Mouse (Mus musculus) heart, postnatal 25 days (tissue): Measurements from ENCODE around the gene Olfr887. TPM values are rescaled to one million over a fixed set of nuclear protein-coding genes. Genes with fewer than 3 reads are reported as not detected.

Source experiments
- DNase-seq: peaks from one replicate; pipeline ENCODE4 v3.0.0; 2022; ENCODE audit warnings: low spot score
- intact Hi-C: fragments of 180-260 bp; cut with DNase I; formaldehyde crosslinking; loops from one replicate; pipeline ENCODE4 v1.15.1; 2025
- total RNA-seq, 2 experiments: library from RNA; stranded (reverse); gene quantifications; 2 replicates each; pipeline ENCODE4 v1.2.3; 2021

Olfr887 gene
- not detected for total RNA-seq

GRCm38 (mm10) chr9:38083772-38084171, at the start of gene Olfr887:
Olfr887 (plus strand) TSS chr9:38084072.
- no peak for DNase-seq
- intact Hi-C loops: no loop called here

DNA sequence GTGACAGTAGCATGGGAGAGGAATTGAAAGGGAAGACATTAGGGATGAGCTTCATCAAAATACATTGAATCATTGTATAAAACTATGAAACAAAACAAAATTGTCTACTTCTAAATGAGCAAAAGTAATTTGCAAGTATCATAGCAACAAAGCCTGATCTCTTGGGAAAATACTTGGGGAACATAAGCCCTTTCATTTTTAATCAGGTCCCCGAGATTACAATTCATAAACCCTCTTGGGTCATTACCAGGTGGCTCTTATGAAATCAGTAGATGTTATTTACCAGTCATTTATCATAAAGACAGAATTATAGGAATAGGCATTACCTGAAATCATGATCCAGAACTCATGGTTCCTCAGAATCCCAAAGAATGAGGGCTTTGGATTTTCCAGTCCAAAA, 37.6 kb upstream of the Olfr887 start, which contains the start of gene Olfr884:
Gene Olfr884 (plus strand): TSS at position 301 of the 400 bp plus-strand sequence.
- intact Hi-C loops: no loop called here
- DNase-seq: no peak

GRCm38 (mm10) chr9:38061022-38061421, 22.9 kb upstream of the Olfr887 start, which contains the start of gene Olfr885:
Olfr885 (plus strand) TSS chr9:38061322.
- no peak for DNase-seq
- intact Hi-C loops: no loop called here

DNA sequence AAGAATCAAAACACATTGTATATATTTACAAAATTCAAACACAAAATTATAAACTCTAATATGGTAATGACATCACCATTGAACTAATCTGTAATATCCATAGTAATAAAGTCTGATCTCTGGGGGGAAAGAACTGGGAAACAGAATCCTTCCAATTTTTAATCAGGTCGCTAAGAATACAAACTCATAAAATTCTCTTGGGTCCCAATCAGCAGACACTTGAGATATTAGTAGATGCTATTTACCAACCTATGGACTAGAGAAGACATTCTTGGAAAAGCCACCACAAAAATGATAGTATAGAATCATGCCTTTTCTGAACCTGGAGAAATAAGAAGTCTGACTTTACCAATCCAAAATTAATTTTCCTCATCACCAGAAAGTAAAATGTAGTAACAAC, 24.0 kb downstream of the Olfr887 start, which contains the start of gene Olfr888:
Gene Olfr888 (plus strand): TSS at position 301 of the 400 bp plus-strand sequence.
- intact Hi-C loops: no loop called here
- no peak for DNase-seq

GRCm38 (mm10) chr9:38114898-38115297, 31.0 kb downstream of the Olfr887 start, which contains the start of gene Olfr889:
Olfr889 (plus strand) TSS chr9:38115198.
- intact Hi-C loops: no loop called here
- no peak for DNase-seq

Other genes starting within 250 kb of the Olfr887 start
- not detected for gene Olfr877, start 229.8 kb upstream of the Olfr887 start, total RNA-seq
- not detected for gene Olfr145, start 187.3 kb upstream of the Olfr887 start, total RNA-seq
- not detected for gene Olfr878, start 166.2 kb upstream of the Olfr887 start, total RNA-seq
- not detected for gene Olfr881, start 92.2 kb upstream of the Olfr887 start, total RNA-seq
- gene Olfr883, start 58.3 kb upstream of the Olfr887 start, total RNA-seq: not detected
- not detected for gene Olfr884, start 37.5 kb upstream of the Olfr887 start, total RNA-seq
- not detected for gene Olfr885, start 22.8 kb upstream of the Olfr887 start, total RNA-seq
- not detected for gene Olfr888, start 24.1 kb downstream of the Olfr887 start, total RNA-seq
- not detected for gene Olfr889, start 31.1 kb downstream of the Olfr887 start, total RNA-seq
- gene Olfr890, start 58.4 kb downstream of the Olfr887 start, total RNA-seq: not detected
- not detected for gene Olfr891, start 96.7 kb downstream of the Olfr887 start, total RNA-seq
- not detected for gene Olfr893, start 124.3 kb downstream of the Olfr887 start, total RNA-seq
- gene Olfr894, start 134.0 kb downstream of the Olfr887 start, total RNA-seq: not detected
- not detected for gene Olfr143, start 168.7 kb downstream of the Olfr887 start, total RNA-seq
- gene Olfr895, start 183.8 kb downstream of the Olfr887 start, total RNA-seq: not detected
- gene Olfr896-ps1, start 207.0 kb downstream of the Olfr887 start, total RNA-seq: not detected
- gene Olfr25, start 245.0 kb downstream of the Olfr887 start, total RNA-seq: not detected